Mouse (Mus musculus) thymus, postnatal 25 days (tissue): Measurements from ENCODE around the gene Cd300lf.

Experiments used
- DNase-seq: peaks from one replicate; pipeline ENCODE4 v3.0.0; 2022

Gene Cd300lf

GRCm38 (mm10) chr11:115160016-115160797, 26.4 kb upstream of the Cd300lf start:
- peak; percentile 78 for DNase-seq

DNA sequence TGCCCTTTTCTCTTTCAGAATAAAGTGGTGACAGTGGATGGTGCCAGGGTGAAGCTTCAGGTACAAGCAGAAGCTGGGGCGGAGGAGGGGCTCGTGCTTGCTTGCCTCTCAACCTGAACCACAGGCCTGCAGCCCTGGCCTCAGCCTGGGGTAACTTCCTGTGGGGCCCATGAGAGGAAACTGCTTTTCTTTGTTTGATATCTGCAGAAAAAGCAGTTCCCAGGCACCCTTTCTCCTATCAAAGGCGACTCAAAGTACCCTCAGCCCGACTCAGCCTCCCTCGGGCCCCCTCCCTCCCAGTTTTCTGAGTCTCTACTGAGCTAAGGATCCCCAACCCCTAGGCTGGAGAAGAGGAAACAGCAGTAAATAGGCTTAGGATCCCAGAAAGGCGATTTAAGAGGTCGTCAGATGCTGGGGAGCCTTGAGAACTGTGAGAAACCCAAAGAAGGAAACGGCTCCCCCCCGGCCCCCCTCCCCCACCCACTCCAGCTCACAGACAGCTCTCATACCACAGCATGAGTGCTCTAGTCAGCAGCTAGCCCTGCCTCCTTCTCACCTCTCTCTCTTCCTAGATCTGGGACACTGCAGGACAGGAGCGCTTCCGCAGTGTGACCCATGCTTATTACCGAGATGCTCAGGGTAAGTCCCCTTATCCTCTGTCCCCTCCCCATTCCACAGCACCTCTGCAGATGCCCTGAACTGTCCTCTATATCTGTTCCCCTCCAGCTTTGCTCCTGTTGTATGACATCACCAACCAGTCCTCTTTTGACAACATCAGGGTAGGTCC, 24.3 kb upstream of the Cd300lf start:
- DNase-seq, result peak; percentile 88

- peak; percentile 75 for DNase-seq
Measured at GRCm38 (mm10) chr11:115155053-115155634, 21.4 kb upstream of the Cd300lf start.

GRCm38 (mm10) chr11:115153699-115154292, 20.0 kb upstream of the Cd300lf start:
- peak; percentile 92 for DNase-seq

DNA sequence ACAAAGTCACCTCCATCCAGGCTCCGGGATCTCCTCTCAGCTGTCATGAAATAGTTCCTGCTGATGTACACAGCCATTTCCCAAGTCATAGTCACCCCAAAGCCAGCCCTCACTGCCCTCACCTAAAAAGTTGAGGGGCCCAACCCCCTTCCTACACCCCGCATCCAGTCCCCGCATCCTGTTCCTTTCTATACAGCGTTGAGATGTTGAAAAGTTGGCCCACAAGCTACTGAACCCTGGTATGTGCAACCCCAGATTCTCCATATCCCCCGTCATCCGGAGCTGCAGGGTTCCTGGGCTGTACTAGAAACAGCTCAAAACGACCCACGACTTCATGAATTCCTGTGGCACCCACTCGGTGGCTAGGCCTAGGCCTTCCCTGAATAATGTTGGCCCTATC, 19.3 kb upstream of the Cd300lf start:
- no peak for DNase-seq

DNA sequence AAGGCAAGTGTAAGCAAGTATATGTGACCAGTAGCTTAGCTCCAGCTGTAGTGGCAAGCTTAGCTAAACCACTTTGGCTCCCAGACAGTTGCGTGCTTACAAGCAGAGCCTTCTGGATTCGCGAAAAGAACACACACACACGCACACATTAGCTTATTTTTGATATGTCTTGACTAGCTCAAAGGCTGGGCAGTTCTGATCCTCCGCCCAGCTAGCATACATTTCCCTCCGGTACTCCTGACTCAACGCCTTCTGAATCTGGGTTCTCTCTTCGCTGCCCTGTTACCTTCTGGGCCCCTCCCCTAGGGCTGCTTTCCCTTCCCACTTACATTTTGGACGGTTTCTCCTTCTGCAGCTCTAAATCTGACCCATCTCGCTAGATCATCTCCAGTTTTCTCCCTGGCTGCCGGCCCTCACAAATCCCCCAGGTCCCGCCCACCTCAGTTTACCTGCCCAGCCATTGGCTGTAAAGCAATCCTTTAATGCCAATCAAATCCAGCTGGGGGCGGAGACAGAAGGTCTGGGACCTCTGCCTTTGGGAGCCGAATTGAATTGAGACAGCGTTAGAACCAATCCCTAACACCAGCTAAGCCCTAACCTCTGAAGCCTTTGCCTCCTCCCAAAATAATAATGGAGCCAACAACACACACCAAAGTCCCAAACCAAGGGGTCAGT, 18.1 kb upstream of the Cd300lf start:
- DNase-seq, result peak; percentile 39

DNA sequence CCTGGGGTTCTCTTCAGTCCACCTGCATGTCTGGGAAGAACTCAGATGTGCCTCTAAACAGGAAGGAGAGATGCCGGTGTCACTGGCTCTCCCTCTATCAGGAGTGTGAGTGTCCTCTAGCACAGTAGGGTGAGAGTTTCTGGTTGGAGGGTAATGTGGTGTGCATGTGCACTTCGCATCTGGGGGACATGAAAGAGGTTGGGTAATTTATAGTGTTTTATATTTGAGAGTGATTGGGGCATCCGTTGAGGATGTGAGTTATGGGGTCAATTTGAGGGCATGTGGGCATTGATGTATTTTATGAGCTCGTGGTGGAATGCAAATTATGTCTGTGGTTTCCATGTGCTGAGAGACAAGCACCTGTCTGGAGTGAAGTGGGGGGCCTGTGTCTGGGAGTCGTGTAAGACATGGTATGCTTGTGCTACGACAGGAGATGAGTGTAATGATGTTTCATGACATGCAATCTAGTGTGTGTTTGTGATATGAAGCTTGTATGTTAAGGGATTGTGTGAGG, 17.0 kb upstream of the Cd300lf start:
- no peak for DNase-seq

- DNase-seq, result no peak
Measured at GRCm38 (mm10) chr11:115147813-115148212, 14.0 kb upstream of the Cd300lf start.

GRCm38 (mm10) chr11:115141970-115142369, 8.2 kb upstream of the Cd300lf start:
- DNase-seq, result no peak

- no peak for DNase-seq
Measured at GRCm38 (mm10) chr11:115138597-115139262, 4.9 kb upstream of the Cd300lf start.

DNA sequence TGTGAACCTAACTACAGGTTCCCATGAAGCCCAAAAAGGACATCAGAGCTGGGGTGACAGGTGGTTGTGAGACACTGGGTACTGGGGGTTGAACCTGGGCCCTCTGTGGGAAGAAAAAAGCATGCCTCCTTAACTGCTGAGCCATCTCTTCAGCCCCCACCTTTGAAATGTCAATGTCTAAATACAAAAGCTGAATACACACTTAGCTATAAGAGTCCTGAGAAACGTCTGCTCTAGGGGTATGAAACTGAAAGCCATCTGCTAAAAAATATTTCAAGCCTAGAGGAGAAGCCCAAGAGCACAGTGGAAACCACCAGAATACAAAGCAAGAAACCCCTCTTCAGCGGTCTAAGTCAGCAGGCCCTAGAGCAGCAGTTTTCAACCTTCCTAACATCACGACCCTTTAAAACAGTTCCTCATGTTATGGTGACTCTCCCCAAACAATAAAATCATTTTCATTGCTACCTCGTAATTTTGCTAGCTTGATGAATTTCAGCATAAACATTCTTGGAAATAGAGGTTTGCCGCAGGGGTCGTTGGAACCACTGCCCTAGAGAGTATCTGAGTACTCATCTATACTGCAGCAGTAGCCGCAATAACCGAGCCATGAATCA, 1.9 kb downstream of the Cd300lf start:
- DNase-seq, result no peak

GRCm38 (mm10) chr11:115129508-115130126, 4.2 kb downstream of the Cd300lf start:
- no peak for DNase-seq

DNA sequence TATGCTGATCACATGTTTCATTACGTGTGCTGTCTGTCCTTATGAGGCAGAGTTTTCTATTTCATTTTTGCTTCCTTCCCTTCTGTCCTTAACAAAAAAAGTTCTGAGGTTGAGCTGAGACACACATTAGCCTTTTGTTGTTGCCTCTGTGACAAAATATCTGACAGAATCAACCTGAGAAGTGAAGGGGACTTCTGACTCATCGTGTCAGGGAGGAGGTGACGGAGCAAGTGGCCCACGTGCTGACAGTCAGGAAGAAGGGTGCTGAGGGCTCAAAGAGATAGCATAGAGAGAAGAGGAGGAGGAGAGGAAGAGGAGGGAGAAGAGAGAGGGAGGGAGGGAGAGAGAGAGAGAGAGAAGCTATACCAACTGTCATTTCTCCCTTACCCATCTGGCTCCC, 5.3 kb downstream of the Cd300lf start:
- no peak for DNase-seq

DNA sequence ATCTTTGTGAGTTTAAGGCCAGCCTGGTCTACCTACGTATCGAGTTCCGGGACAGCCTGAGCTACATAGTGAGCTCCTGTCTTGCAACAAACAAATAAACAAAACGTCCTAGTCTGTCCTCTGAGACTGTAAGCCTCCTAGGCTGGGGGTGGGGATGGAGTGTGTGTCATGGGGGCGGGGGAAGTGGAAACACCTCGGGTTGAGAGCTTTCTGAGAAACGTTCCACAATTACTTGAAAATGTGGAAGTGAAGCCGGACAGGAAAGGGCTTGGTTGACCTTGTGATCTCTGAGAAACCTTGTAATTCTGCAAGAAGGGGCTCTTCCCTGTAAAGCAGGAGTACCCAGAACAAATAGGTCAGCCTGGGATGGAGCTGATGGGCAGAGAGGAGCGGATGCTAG, 14.4 kb downstream of the Cd300lf start:
- no peak for DNase-seq

DNA sequence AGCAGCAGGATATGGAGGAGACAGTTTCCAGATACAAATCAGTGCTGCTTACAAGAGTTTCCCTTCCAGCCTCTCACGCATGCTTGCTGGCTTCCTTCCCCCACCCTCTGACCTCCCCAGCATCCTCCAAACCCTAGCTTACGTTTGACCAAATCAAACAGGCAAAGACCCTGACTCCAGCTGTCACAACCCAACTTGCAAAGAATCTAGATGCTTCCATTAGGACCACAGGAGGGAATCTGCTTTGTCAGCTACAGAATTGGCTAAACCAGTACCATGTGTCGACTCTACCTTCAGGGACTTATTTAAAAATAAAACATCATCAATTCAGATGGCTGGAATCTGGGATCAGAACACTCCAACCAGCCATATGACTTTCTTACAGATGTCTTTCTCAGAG, 21.6 kb downstream of the Cd300lf start:
- DNase-seq, result no peak

- DNase-seq, result no peak
Measured at GRCm38 (mm10) chr11:115110271-115110670, 23.5 kb downstream of the Cd300lf start.

- no peak for DNase-seq
Measured at GRCm38 (mm10) chr11:115108176-115108575, 25.6 kb downstream of the Cd300lf start.

- no peak for DNase-seq
Measured at GRCm38 (mm10) chr11:115107403-115107916, 26.3 kb downstream of the Cd300lf start.

GRCm38 (mm10) chr11:115106638-115107037, 27.2 kb downstream of the Cd300lf start:
- DNase-seq, result no peak

DNA sequence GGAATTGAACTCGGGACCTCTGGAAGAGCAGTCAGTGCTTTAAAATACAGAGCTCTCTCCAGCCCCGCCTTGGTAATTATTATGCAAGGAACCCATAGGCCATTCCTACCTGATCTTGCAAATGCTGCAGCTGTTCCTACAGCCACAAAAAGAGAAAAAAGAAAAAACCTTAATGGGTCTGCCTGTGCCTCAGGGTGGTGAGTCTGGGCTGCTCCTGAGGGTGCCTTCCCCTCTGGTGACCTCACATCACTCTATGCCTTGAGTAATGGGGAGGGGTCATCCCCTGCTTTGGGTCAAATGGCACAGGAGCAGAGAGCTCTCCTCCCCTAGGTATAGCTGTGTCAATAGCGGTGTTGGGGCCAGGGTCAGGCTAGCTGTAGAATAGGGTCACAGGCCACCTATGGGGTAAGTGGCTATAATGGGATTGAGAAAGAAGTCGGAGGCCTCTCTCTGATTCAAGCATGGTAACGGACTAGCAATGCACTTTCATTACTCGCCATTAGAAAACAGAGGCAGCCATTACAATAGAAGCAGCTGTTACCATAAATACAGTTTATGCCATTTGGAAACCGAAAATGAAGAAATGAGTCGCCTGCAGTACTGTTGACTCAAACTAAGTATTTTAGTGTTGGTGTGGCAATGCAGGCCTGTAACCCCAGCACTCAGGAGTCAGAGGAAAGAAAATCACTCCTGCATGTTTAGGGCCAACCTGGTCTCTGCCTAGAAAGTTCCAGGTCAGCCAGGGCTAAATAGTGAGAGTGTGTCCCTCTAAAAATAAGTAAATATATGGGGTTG, 28.8 kb downstream of the Cd300lf start:
- DNase-seq, result no peak
